In genomic region chr7:16783758-16784415, GRCm38 (mm10) we compare ENCODE assay signal across 7 mouse cellular contexts. TPM values are rescaled to one million over a fixed set of nuclear protein-coding genes. Genes with fewer than 3 reads are reported as not detected.
A peak's percentile ranks its signal among the peaks of the same experiment; 100 is the strongest.
DNase-seq lines count a peak whose midpoint lies in the region; ATAC-seq lines count a peak whose summit lies in the region.

No protein-coding gene starts in this region.

- peak overlapping the region; percentile 27; the same call in 1 of the 2 replicates for H3K9ac ChIP-seq in embryonic facial prominence, embryonic 12.5 days
- peak overlapping the region; percentile 86 for H3K9ac ChIP-seq in heart, embryonic 16.5 days (ENCODE audit: low read length)
- H3K9ac ChIP-seq in midbrain, embryonic 11.5 days (ENCODE audit: low read length): peak overlapping the region; percentile 46

- H3K27me3 ChIP-seq in embryonic facial prominence, embryonic 12.5 days: no peaks in the 10 kb centered on the region
- no peaks in the 10 kb centered on the region for H3K27me3 ChIP-seq in heart, embryonic 16.5 days (ENCODE audit: control insufficient read depth, insufficient read depth, low read length)
- no peaks in the 10 kb centered on the region; the same call in 1 of the 2 replicates for H3K27me3 ChIP-seq in midbrain, embryonic 11.5 days (ENCODE audit: control insufficient read depth, insufficient read depth, low read length)

- H3K9me3 ChIP-seq in embryonic facial prominence, embryonic 12.5 days: no peaks in the 10 kb centered on the region
- no peaks in the 10 kb centered on the region for H3K9me3 ChIP-seq in heart, embryonic 16.5 days (replicated peaks; ENCODE audit: control insufficient read depth, low read length)
- H3K9me3 ChIP-seq in midbrain, embryonic 11.5 days (ENCODE audit: control insufficient read depth, low read length): no peaks in the 10 kb centered on the region

- H3K36me3 ChIP-seq in embryonic facial prominence, embryonic 12.5 days: peaks cover 13% of the 10 kb centered on the region; the same call in 1 of the 2 replicates
- H3K36me3 ChIP-seq in heart, embryonic 16.5 days (ENCODE audit: control insufficient read depth, insufficient read depth): 0 out of 2 replicates have a peak, but pooled peaks cover 3% of the 10 kb centered on the region
- H3K36me3 ChIP-seq in midbrain, embryonic 11.5 days (ENCODE audit: control insufficient read depth, insufficient read depth, low read length): no peaks in the 10 kb centered on the region

- peak overlapping the region; percentile 99 for H3K4me2 ChIP-seq in embryonic facial prominence, embryonic 12.5 days (replicated peaks)
- H3K4me2 ChIP-seq in heart, embryonic 16.5 days (ENCODE audit: low read depth, low read length): peak overlapping the region; percentile 98
- H3K4me2 ChIP-seq in midbrain, embryonic 11.5 days: peak overlapping the region; percentile 98

- DNase-seq in adipocyte (ENCODE audit: low spot score): peak; percentile 70
- peak; percentile 87 to 93 for DNase-seq in kidney, postnatal 25 days
- DNase-seq in midbrain, embryonic 11.5 days (ENCODE audit: low spot score, missing footprints): no peak
- DNase-seq in urinary bladder, adult 2 months (ENCODE audit: low spot score): peak; percentile 38
- no peak for DNase-seq in layer of hippocampus, adult 9-10 months (ENCODE audit: low spot score)

- WGBS in embryonic facial prominence, embryonic 12.5 days: 43% methylated on average over 17 of the region's 17 CpGs
- WGBS in heart, embryonic 16.5 days: 38% methylated on average over 17 of the region's 17 CpGs
- WGBS in midbrain, embryonic 11.5 days: 47% methylated on average over 17 of the region's 17 CpGs

- H3K4me1 ChIP-seq in embryonic facial prominence, embryonic 12.5 days: peaks cover 23% of the 10 kb centered on the region
- peaks cover 24% of the 10 kb centered on the region for H3K4me1 ChIP-seq in heart, embryonic 16.5 days (ENCODE audit: control insufficient read depth, insufficient read depth, low read length)
- H3K4me1 ChIP-seq in midbrain, embryonic 11.5 days (ENCODE audit: control insufficient read depth, insufficient read depth, low read length): peaks cover 27% of the 10 kb centered on the region

- peak overlapping the region; percentile 46; the same call in 1 of the 2 replicates for H3K27ac ChIP-seq in embryonic facial prominence, embryonic 12.5 days
- peak overlapping the region; percentile 62 for H3K27ac ChIP-seq in heart, embryonic 16.5 days (ENCODE audit: low read length)
- H3K27ac ChIP-seq in midbrain, embryonic 11.5 days (ENCODE audit: low read depth, low read length): no peak overlapping the region

- no peak for ATAC-seq in embryonic facial prominence, embryonic 12.5 days (ENCODE audit: insufficient number of reproducible peaks, insufficient read depth, low FRiP score, low TSS enrichment)
- ATAC-seq in heart, embryonic 16.5 days (replicated peaks; ENCODE audit: extremely low read depth, insufficient read depth, low FRiP score): peak; percentile 54; the same call in 1 of the 2 replicates
- ATAC-seq in midbrain, embryonic 11.5 days (ENCODE audit: low FRiP score): no peak

- H3K4me3 ChIP-seq in embryonic facial prominence, embryonic 12.5 days: peak overlapping the region; percentile 68
- H3K4me3 ChIP-seq in heart, embryonic 16.5 days (ENCODE audit: low read length): peak overlapping the region; percentile 88
- peak overlapping the region; percentile 57 for H3K4me3 ChIP-seq in midbrain, embryonic 11.5 days (ENCODE audit: low read depth, low read length)

RNA-seq across cellular contexts. Expression of gene Slc1a5, which starts 2.7 kb away (rescaled TPM):
- polyA plus RNA-seq in embryonic facial prominence, embryonic 12.5 days (2016; fragmentation: Nextera tagmentation; extraction: Ambion mirVana): 33.3 and 34.0 TPM in 2 replicates
- 45.4 and 47.6 TPM in 2 replicates for polyA plus RNA-seq in heart, embryonic 16.5 days (2015; fragmentation: Nextera tagmentation; extraction: Ambion mirVana)
- polyA plus RNA-seq in midbrain, embryonic 11.5 days (2014; fragmentation: Nextera tagmentation; extraction: Ambion mirVana): 20.7 and 23.2 TPM in 2 replicates
- 213 and 249 TPM in 2 replicates for polyA plus RNA-seq in urinary bladder, adult 2 months (2012; rRNA removed)

RNA-seq across cellular contexts. Expression of gene Strn4, which starts 31.8 kb away (rescaled TPM):
- polyA plus RNA-seq in embryonic facial prominence, embryonic 12.5 days (2016; fragmentation: Nextera tagmentation; extraction: Ambion mirVana): 149 and 152 TPM in 2 replicates
- polyA plus RNA-seq in heart, embryonic 16.5 days (2015; fragmentation: Nextera tagmentation; extraction: Ambion mirVana): 88.8 and 92.5 TPM in 2 replicates
- 111 and 115 TPM in 2 replicates for polyA plus RNA-seq in midbrain, embryonic 11.5 days (2014; fragmentation: Nextera tagmentation; extraction: Ambion mirVana)
- 78.6 and 101 TPM in 2 replicates for polyA plus RNA-seq in urinary bladder, adult 2 months (2012; rRNA removed)

RNA-seq across cellular contexts. Expression of gene Fkrp, which starts 32.6 kb away (rescaled TPM):
- polyA plus RNA-seq in embryonic facial prominence, embryonic 12.5 days (2016; fragmentation: Nextera tagmentation; extraction: Ambion mirVana): 31.4 and 33.6 TPM in 2 replicates
- 33.0 and 33.9 TPM in 2 replicates for polyA plus RNA-seq in heart, embryonic 16.5 days (2015; fragmentation: Nextera tagmentation; extraction: Ambion mirVana)
- 24.3 and 25.9 TPM in 2 replicates for polyA plus RNA-seq in midbrain, embryonic 11.5 days (2014; fragmentation: Nextera tagmentation; extraction: Ambion mirVana)
- polyA plus RNA-seq in urinary bladder, adult 2 months (2012; rRNA removed): 17.2 and 21.3 TPM in 2 replicates

RNA-seq across cellular contexts. Expression of gene Ap2s1, which starts 45.7 kb away (rescaled TPM):
- 261 and 274 TPM in 2 replicates for polyA plus RNA-seq in embryonic facial prominence, embryonic 12.5 days (2016; fragmentation: Nextera tagmentation; extraction: Ambion mirVana)
- 218 and 242 TPM in 2 replicates for polyA plus RNA-seq in heart, embryonic 16.5 days (2015; fragmentation: Nextera tagmentation; extraction: Ambion mirVana)
- polyA plus RNA-seq in midbrain, embryonic 11.5 days (2014; fragmentation: Nextera tagmentation; extraction: Ambion mirVana): 277 and 300 TPM in 2 replicates
- polyA plus RNA-seq in urinary bladder, adult 2 months (2012; rRNA removed): 190 and 236 TPM in 2 replicates

RNA-seq across cellular contexts. Expression of gene Prkd2, which starts 58.8 kb away (rescaled TPM):
- 15.3 and 16.8 TPM in 2 replicates for polyA plus RNA-seq in embryonic facial prominence, embryonic 12.5 days (2016; fragmentation: Nextera tagmentation; extraction: Ambion mirVana)
- 13.0 and 15.4 TPM in 2 replicates for polyA plus RNA-seq in heart, embryonic 16.5 days (2015; fragmentation: Nextera tagmentation; extraction: Ambion mirVana)
- 9.2 and 10.3 TPM in 2 replicates for polyA plus RNA-seq in midbrain, embryonic 11.5 days (2014; fragmentation: Nextera tagmentation; extraction: Ambion mirVana)
- 19.2 and 24.4 TPM in 2 replicates for polyA plus RNA-seq in urinary bladder, adult 2 months (2012; rRNA removed)

Comparison
In these comparisons a context has a peak if more than half of its experiments do, and no peak if none do; other contexts are left out.
1. DNase-seq: peak in adipocyte (single experiment), kidney, postnatal 25 days (2 of 2) and urinary bladder, adult 2 months (single experiment); none in midbrain, embryonic 11.5 days (single experiment) and layer of hippocampus, adult 9-10 months (single experiment).
2. H3K9ac ChIP-seq: peak in every context shown above with its lines; median percentile 86 in heart, embryonic 16.5 days; 46 in midbrain, embryonic 11.5 days; 27 in embryonic facial prominence, embryonic 12.5 days.
3. Peak in every context shown above with its lines, with median percentiles within 50 percentile points of each other: H3K4me2 ChIP-seq and H3K4me3 ChIP-seq.